Mouse (Mus musculus): ENCODE results near the gene Grid1. TPM values are rescaled to one million over a fixed set of nuclear protein-coding genes. Genes with fewer than 3 reads are reported as not detected.
A peak's percentile ranks its signal among the peaks of the same experiment; 100 is the strongest.

Grid1 gene
- polyA plus RNA-seq, 1 experiment from 2014 or later, result 2.5 TPM

- no peaks in the 10 kb centered on the region for H3K36me3 ChIP-seq (ENCODE audit: control insufficient read depth, insufficient read depth, low read length)
- no peak overlapping the region for H3K4me3 ChIP-seq (ENCODE audit: low read depth, low read length)
- no peak for ATAC-seq (ENCODE audit: low read depth)
- H3K4me1 ChIP-seq (ENCODE audit: control insufficient read depth, insufficient read depth, low read length), result no peaks in the 10 kb centered on the region
- H3K27me3 ChIP-seq (replicated peaks; ENCODE audit: control insufficient read depth, insufficient read depth, low read length), result no peaks in the 10 kb centered on the region
- H3K9ac ChIP-seq (ENCODE audit: low read depth, low read length), result no peak overlapping the region
- H3K4me2 ChIP-seq (ENCODE audit: low read depth, low read length), result no peak overlapping the region
- no peaks in the 10 kb centered on the region for H3K9me3 ChIP-seq (ENCODE audit: control insufficient read depth, low read length)
- H3K27ac ChIP-seq (replicated peaks; ENCODE audit: low read depth, low read length), result no peak overlapping the region
- no peak for DNase-seq (ENCODE audit: low spot score)
- 93% methylated on average over 11 of the region's 11 CpGs for WGBS
Measured at GRCm38 (mm10) chr14:34884194-34884593, 64.3 kb downstream of the Grid1 start.

GRCm38 (mm10) chr14:34884611-34885010, 64.7 kb downstream of the Grid1 start:
- H3K4me1 ChIP-seq (ENCODE audit: control insufficient read depth, insufficient read depth, low read length), result no peaks in the 10 kb centered on the region
- no peaks in the 10 kb centered on the region for H3K27me3 ChIP-seq (replicated peaks; ENCODE audit: control insufficient read depth, insufficient read depth, low read length)
- H3K9ac ChIP-seq (ENCODE audit: low read depth, low read length), result no peak overlapping the region
- H3K36me3 ChIP-seq (ENCODE audit: control insufficient read depth, insufficient read depth, low read length), result no peaks in the 10 kb centered on the region
- H3K4me3 ChIP-seq (ENCODE audit: low read depth, low read length), result no peak overlapping the region
- DNase-seq (ENCODE audit: low spot score) (no peak), ATAC-seq (ENCODE audit: low read depth) (no peak)
- no peak overlapping the region for H3K4me2 ChIP-seq (ENCODE audit: low read depth, low read length)
- H3K9me3 ChIP-seq (ENCODE audit: control insufficient read depth, low read length), result no peaks in the 10 kb centered on the region
- no peak overlapping the region for H3K27ac ChIP-seq (replicated peaks; ENCODE audit: low read depth, low read length)
- WGBS, result 91% methylated on average over 3 of the region's 3 CpGs

GRCm38 (mm10) chr14:34891769-34892532, 72.0 kb downstream of the Grid1 start:
- no peak overlapping the region for H3K27ac ChIP-seq (replicated peaks; ENCODE audit: low read depth, low read length)
- no peaks in the 10 kb centered on the region for H3K4me1 ChIP-seq (ENCODE audit: control insufficient read depth, insufficient read depth, low read length)
- no peak overlapping the region for H3K4me3 ChIP-seq (ENCODE audit: low read depth, low read length)
- no peak overlapping the region for H3K4me2 ChIP-seq (ENCODE audit: low read depth, low read length)
- no peaks in the 10 kb centered on the region for H3K9me3 ChIP-seq (ENCODE audit: control insufficient read depth, low read length)
- H3K36me3 ChIP-seq (ENCODE audit: control insufficient read depth, insufficient read depth, low read length), result no peaks in the 10 kb centered on the region
- ATAC-seq (ENCODE audit: low read depth) (no peak), DNase-seq (ENCODE audit: low spot score) (no peak)
- no peak overlapping the region for H3K9ac ChIP-seq (ENCODE audit: low read depth, low read length)
- peaks cover 6% of the 10 kb centered on the region for H3K27me3 ChIP-seq (replicated peaks; ENCODE audit: control insufficient read depth, insufficient read depth, low read length)
- WGBS, result 0% methylated on average over 6 of the region's 6 CpGs

- peaks cover 6% of the 10 kb centered on the region for H3K27me3 ChIP-seq (replicated peaks; ENCODE audit: control insufficient read depth, insufficient read depth, low read length)
- H3K9me3 ChIP-seq (ENCODE audit: control insufficient read depth, low read length), result no peaks in the 10 kb centered on the region
- ATAC-seq (ENCODE audit: low read depth) (peak; percentile 77), DNase-seq (ENCODE audit: low spot score) (peak; percentile 66)
- peak overlapping the region; percentile 33 for H3K4me3 ChIP-seq (ENCODE audit: low read depth, low read length)
- peak overlapping the region; percentile 60 for H3K4me2 ChIP-seq (ENCODE audit: low read depth, low read length)
- no peak overlapping the region for H3K27ac ChIP-seq (replicated peaks; ENCODE audit: low read depth, low read length)
- 4% methylated on average over 33 of the region's 33 CpGs for WGBS
- H3K4me1 ChIP-seq (ENCODE audit: control insufficient read depth, insufficient read depth, low read length), result no peaks in the 10 kb centered on the region
- no peaks in the 10 kb centered on the region for H3K36me3 ChIP-seq (ENCODE audit: control insufficient read depth, insufficient read depth, low read length)
- H3K9ac ChIP-seq (ENCODE audit: low read depth, low read length), result peak overlapping the region; percentile 50
Measured at GRCm38 (mm10) chr14:34896253-34896982, 76.5 kb downstream of the Grid1 start.

GRCm38 (mm10) chr14:34903854-34904253, 83.9 kb downstream of the Grid1 start:
- H3K9ac ChIP-seq (ENCODE audit: low read depth, low read length), result peak overlapping the region; percentile 19; the same call in 1 of the 2 replicates
- 51% methylated on average over 4 of the region's 4 CpGs for WGBS

GRCm38 (mm10) chr14:34905697-34906096, 85.8 kb downstream of the Grid1 start:
- no peaks in the 10 kb centered on the region for H3K36me3 ChIP-seq (ENCODE audit: control insufficient read depth, insufficient read depth, low read length)
- no peak overlapping the region for H3K27ac ChIP-seq (replicated peaks; ENCODE audit: low read depth, low read length)
- no peak overlapping the region for H3K4me2 ChIP-seq (ENCODE audit: low read depth, low read length)
- WGBS, result 73% methylated on average over 2 of the region's 2 CpGs
- no peak overlapping the region for H3K9ac ChIP-seq (ENCODE audit: low read depth, low read length)
- H3K27me3 ChIP-seq (replicated peaks; ENCODE audit: control insufficient read depth, insufficient read depth, low read length), result no peaks in the 10 kb centered on the region
- H3K9me3 ChIP-seq (ENCODE audit: control insufficient read depth, low read length), result no peaks in the 10 kb centered on the region
- no peak overlapping the region for H3K4me3 ChIP-seq (ENCODE audit: low read depth, low read length)
- ATAC-seq (ENCODE audit: low read depth) (no peak), DNase-seq (ENCODE audit: low spot score) (no peak)
- no peaks in the 10 kb centered on the region for H3K4me1 ChIP-seq (ENCODE audit: control insufficient read depth, insufficient read depth, low read length)

More at GRCm38 (mm10) chr14:34903854-34904253, 83.9 kb downstream of the Grid1 start:
- Histone ChIP-seq H3K4me3 (ENCODE audit: low read depth, low read length) (no peak overlapping the region), H3K9me3 (ENCODE audit: control insufficient read depth, low read length) (no peaks in the 10 kb centered on the region), H3K36me3 (ENCODE audit: control insufficient read depth, insufficient read depth, low read length) (no peaks in the 10 kb centered on the region), H3K27me3 (replicated peaks; ENCODE audit: control insufficient read depth, insufficient read depth, low read length) (no peaks in the 10 kb centered on the region), H3K4me1 (ENCODE audit: control insufficient read depth, insufficient read depth, low read length) (no peaks in the 10 kb centered on the region), H3K27ac (replicated peaks; ENCODE audit: low read depth, low read length) (no peak overlapping the region), H3K4me2 (ENCODE audit: low read depth, low read length) (no peak overlapping the region)
- no peak for DNase-seq (ENCODE audit: low spot score)
- ATAC-seq (ENCODE audit: low read depth), result no peak

GRCm38 (mm10) chr14:34908366-34908765, 88.5 kb downstream of the Grid1 start:
- WGBS, result 67% methylated on average over 2 of the region's 2 CpGs
- no peak overlapping the region for H3K4me3 ChIP-seq (ENCODE audit: low read depth, low read length)
- H3K9ac ChIP-seq (ENCODE audit: low read depth, low read length), result no peak overlapping the region
- H3K27ac ChIP-seq (replicated peaks; ENCODE audit: low read depth, low read length), result no peak overlapping the region
- H3K4me1 ChIP-seq (ENCODE audit: control insufficient read depth, insufficient read depth, low read length), result no peaks in the 10 kb centered on the region
- no peak overlapping the region for H3K4me2 ChIP-seq (ENCODE audit: low read depth, low read length)
- ATAC-seq (ENCODE audit: low read depth) (0 out of 2 replicates have a peak, but pooled peaks have one; percentile 35), DNase-seq (ENCODE audit: low spot score) (no peak)
- H3K27me3 ChIP-seq (replicated peaks; ENCODE audit: control insufficient read depth, insufficient read depth, low read length), result no peaks in the 10 kb centered on the region
- no peaks in the 10 kb centered on the region for H3K36me3 ChIP-seq (ENCODE audit: control insufficient read depth, insufficient read depth, low read length)
- H3K9me3 ChIP-seq (ENCODE audit: control insufficient read depth, low read length), result no peaks in the 10 kb centered on the region

- Histone ChIP-seq H3K9ac (ENCODE audit: low read depth, low read length) (no peak overlapping the region), H3K9me3 (ENCODE audit: control insufficient read depth, low read length) (no peaks in the 10 kb centered on the region), H3K27ac (replicated peaks; ENCODE audit: low read depth, low read length) (no peak overlapping the region), H3K4me3 (ENCODE audit: low read depth, low read length) (no peak overlapping the region), H3K36me3 (ENCODE audit: control insufficient read depth, insufficient read depth, low read length) (no peaks in the 10 kb centered on the region), H3K4me1 (ENCODE audit: control insufficient read depth, insufficient read depth, low read length) (no peaks in the 10 kb centered on the region), H3K4me2 (ENCODE audit: low read depth, low read length) (no peak overlapping the region), H3K27me3 (replicated peaks; ENCODE audit: control insufficient read depth, insufficient read depth, low read length) (no peaks in the 10 kb centered on the region)
- peak; percentile 42; the same call in 1 of the 2 replicates for ATAC-seq (ENCODE audit: low read depth)
- WGBS, result 32% methylated on average over 4 of the region's 4 CpGs
- DNase-seq (ENCODE audit: low spot score), result peak; percentile 11
Measured at GRCm38 (mm10) chr14:34908804-34909203, 88.9 kb downstream of the Grid1 start.

Data from embryonic facial prominence, embryonic 14.5 days (tissue).